Mouse (Mus musculus): ENCODE results near the gene Nrxn3.

DNA sequence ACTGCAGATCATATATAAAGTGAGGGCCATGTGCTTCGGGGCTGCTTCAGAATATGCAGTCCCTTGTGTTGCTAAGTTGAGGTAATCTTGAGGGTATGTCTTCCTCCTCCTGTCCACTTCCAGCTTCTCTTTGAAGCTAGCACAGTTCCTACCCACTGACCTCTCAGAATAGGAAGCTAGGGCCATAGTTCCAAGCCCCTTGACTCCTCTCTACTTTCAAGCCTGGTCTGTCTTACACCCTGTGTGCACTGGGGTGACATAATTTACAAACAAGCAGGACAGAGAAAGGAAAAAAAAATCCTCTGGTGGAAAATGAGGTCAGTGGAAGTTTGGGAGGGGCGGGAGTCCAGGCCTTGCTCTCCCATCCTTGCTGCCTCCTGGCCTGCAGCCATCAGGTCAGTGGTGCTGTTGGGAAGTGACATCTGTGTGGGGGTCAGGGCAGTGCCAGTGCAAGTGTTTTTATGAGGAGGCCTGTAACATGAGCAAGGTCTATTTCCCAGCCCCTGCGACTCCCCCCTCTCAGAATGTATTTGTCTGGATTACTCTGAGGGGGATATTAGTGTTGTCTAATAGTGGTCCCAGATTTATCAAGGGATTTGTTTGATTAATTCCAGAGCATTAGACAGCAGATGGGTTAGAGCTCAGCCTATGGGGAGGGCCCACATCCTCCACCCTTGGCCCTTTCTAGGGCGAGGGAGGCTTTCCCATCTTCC, 96.1 kb downstream of the Nrxn3 start:
- TF ChIP-seq CTCF (IDR thresholded peaks at IDR 0.05; ENCODE audit: low read depth) (no peak), EP300 (IDR thresholded peaks at IDR 0.05; ENCODE audit: low read depth) (no peak)

Measured in liver, postnatal 0 days (tissue).